Mouse (Mus musculus): ENCODE measurements around the gene B4galnt3. TPM values are rescaled to one million over a fixed set of nuclear protein-coding genes. Genes with fewer than 3 reads are reported as not detected.

B4galnt3 gene
- polyA plus RNA-seq, 1 experiment = 0.33 TPM

GRCm38 (mm10) chr6:120319129-120319528 lies 24.8 kb upstream of the B4galnt3 start:
- H3K79me2 ChIP-seq (ENCODE audit: control insufficient read depth, insufficient read depth) = no peaks in the 10 kb centered on the region
- H3K79me3 ChIP-seq (ENCODE audit: low read depth) = no peaks in the 10 kb centered on the region
- H3ac ChIP-seq (ENCODE audit: control insufficient read depth, insufficient read length, low read depth) = no peak overlapping the region
- no peaks in the 10 kb centered on the region for H3K27me3 ChIP-seq (ENCODE audit: control insufficient read depth, insufficient read depth, insufficient read length)
- no peak overlapping the region for H3K4me3 ChIP-seq (ENCODE audit: insufficient read depth, poor library complexity, severe bottlenecking)
- no peaks in the 10 kb centered on the region for H3K36me3 ChIP-seq (ENCODE audit: control insufficient read depth, insufficient read depth)
- TF ChIP-seq CTCF (IDR thresholded peaks at IDR 0.05; ENCODE audit: control insufficient read depth, insufficient read depth, insufficient read length) (no peak), MYOG (IDR thresholded peaks at IDR 0.05; ENCODE audit: control insufficient read depth, extremely low read depth, insufficient read length) (no peak), CEBPB (IDR thresholded peaks at IDR 0.05; ENCODE audit: low read depth) (no peak), MAX (IDR thresholded peaks at IDR 0.05) (no peak), MYOD1 (IDR thresholded peaks at IDR 0.05; ENCODE audit: control insufficient read depth, insufficient read length, low read depth) (no peak), USF1 (IDR thresholded peaks at IDR 0.05; ENCODE audit: low read depth) (no peak), FOSL1 (IDR thresholded peaks at IDR 0.05; ENCODE audit: insufficient read depth, low read length, poor library complexity, severe bottlenecking) (no peak)

GRCm38 (mm10) chr6:120318303-120318940 lies 24.1 kb upstream of the B4galnt3 start:
- no peaks in the 10 kb centered on the region for H3K79me2 ChIP-seq (ENCODE audit: control insufficient read depth, insufficient read depth)
- TF ChIP-seq CEBPB (IDR thresholded peaks at IDR 0.05; ENCODE audit: low read depth) (no peak), MYOD1 (IDR thresholded peaks at IDR 0.05; ENCODE audit: control insufficient read depth, insufficient read length, low read depth) (no peak), USF1 (IDR thresholded peaks at IDR 0.05; ENCODE audit: low read depth) (no peak), FOSL1 (IDR thresholded peaks at IDR 0.05; ENCODE audit: insufficient read depth, low read length, poor library complexity, severe bottlenecking) (no peak), MAX (IDR thresholded peaks at IDR 0.05) (no peak), CTCF (IDR thresholded peaks at IDR 0.05; ENCODE audit: control insufficient read depth, insufficient read depth, insufficient read length) (no peak), MYOG (IDR thresholded peaks at IDR 0.05; ENCODE audit: control insufficient read depth, extremely low read depth, insufficient read length) (no peak)
- H3K79me3 ChIP-seq (ENCODE audit: low read depth) = no peaks in the 10 kb centered on the region
- H3K27me3 ChIP-seq (ENCODE audit: control insufficient read depth, insufficient read depth, insufficient read length) = no peaks in the 10 kb centered on the region
- H3K4me3 ChIP-seq (ENCODE audit: insufficient read depth, poor library complexity, severe bottlenecking) = no peak overlapping the region
- no peaks in the 10 kb centered on the region for H3K36me3 ChIP-seq (ENCODE audit: control insufficient read depth, insufficient read depth)
- no peak overlapping the region for H3ac ChIP-seq (ENCODE audit: control insufficient read depth, insufficient read length, low read depth)

GRCm38 (mm10) chr6:120312443-120312842 lies 18.1 kb upstream of the B4galnt3 start:
- Histone ChIP-seq H3K79me2 (ENCODE audit: control insufficient read depth, insufficient read depth) (no peaks in the 10 kb centered on the region), H3ac (ENCODE audit: control insufficient read depth, insufficient read length, low read depth) (no peak overlapping the region), H3K4me3 (ENCODE audit: insufficient read depth, poor library complexity, severe bottlenecking) (no peak overlapping the region), H3K79me3 (ENCODE audit: low read depth) (no peaks in the 10 kb centered on the region), H3K36me3 (ENCODE audit: control insufficient read depth, insufficient read depth) (no peaks in the 10 kb centered on the region), H3K27me3 (ENCODE audit: control insufficient read depth, insufficient read depth, insufficient read length) (peaks cover 3% of the 10 kb centered on the region)
- TF ChIP-seq FOSL1 (IDR thresholded peaks at IDR 0.05; ENCODE audit: insufficient read depth, low read length, poor library complexity, severe bottlenecking) = no peak
- TF ChIP-seq MYOG (IDR thresholded peaks at IDR 0.05; ENCODE audit: control insufficient read depth, extremely low read depth, insufficient read length) = no peak
- no peak for TF ChIP-seq MYOD1 (IDR thresholded peaks at IDR 0.05; ENCODE audit: control insufficient read depth, insufficient read length, low read depth)
- TF ChIP-seq USF1 (IDR thresholded peaks at IDR 0.05; ENCODE audit: low read depth) = no peak
- no peak for TF ChIP-seq MAX (IDR thresholded peaks at IDR 0.05)
- TF ChIP-seq CTCF (IDR thresholded peaks at IDR 0.05; ENCODE audit: control insufficient read depth, insufficient read depth, insufficient read length) = no peak
- TF ChIP-seq CEBPB (IDR thresholded peaks at IDR 0.05; ENCODE audit: low read depth) = no peak

- TF ChIP-seq MYOG (IDR thresholded peaks at IDR 0.05; ENCODE audit: control insufficient read depth, extremely low read depth, insufficient read length) (no peak), USF1 (IDR thresholded peaks at IDR 0.05; ENCODE audit: low read depth) (no peak), CEBPB (IDR thresholded peaks at IDR 0.05; ENCODE audit: low read depth) (no peak), CTCF (IDR thresholded peaks at IDR 0.05; ENCODE audit: control insufficient read depth, insufficient read depth, insufficient read length) (no peak), MAX (IDR thresholded peaks at IDR 0.05) (no peak)
- Histone ChIP-seq H3K27me3 (ENCODE audit: control insufficient read depth, insufficient read depth, insufficient read length) (peaks cover 7% of the 10 kb centered on the region), H3K36me3 (ENCODE audit: control insufficient read depth, insufficient read depth) (no peaks in the 10 kb centered on the region), H3K4me3 (ENCODE audit: insufficient read depth, poor library complexity, severe bottlenecking) (no peak overlapping the region), H3K79me2 (ENCODE audit: control insufficient read depth, insufficient read depth) (no peaks in the 10 kb centered on the region), H3ac (ENCODE audit: control insufficient read depth, insufficient read length, low read depth) (no peak overlapping the region), H3K79me3 (ENCODE audit: low read depth) (no peaks in the 10 kb centered on the region)
Observed at GRCm38 (mm10) chr6:120309787-120310186, 15.4 kb upstream of the B4galnt3 start.

- no peak overlapping the region for H3ac ChIP-seq (ENCODE audit: control insufficient read depth, insufficient read length, low read depth)
- no peaks in the 10 kb centered on the region for H3K79me3 ChIP-seq (ENCODE audit: low read depth)
- no peak overlapping the region for H3K4me3 ChIP-seq (ENCODE audit: insufficient read depth, poor library complexity, severe bottlenecking)
- peaks cover 7% of the 10 kb centered on the region for H3K27me3 ChIP-seq (ENCODE audit: control insufficient read depth, insufficient read depth, insufficient read length)
- no peaks in the 10 kb centered on the region for H3K79me2 ChIP-seq (ENCODE audit: control insufficient read depth, insufficient read depth)
- H3K36me3 ChIP-seq (ENCODE audit: control insufficient read depth, insufficient read depth) = no peaks in the 10 kb centered on the region
- no peak for TF ChIP-seq MYOD1 (IDR thresholded peaks at IDR 0.05; ENCODE audit: control insufficient read depth, insufficient read length, low read depth)
- TF ChIP-seq FOSL1 (IDR thresholded peaks at IDR 0.05; ENCODE audit: insufficient read depth, low read length, poor library complexity, severe bottlenecking) = no peak
- no peak for TF ChIP-seq MYOG (IDR thresholded peaks at IDR 0.05; ENCODE audit: control insufficient read depth, extremely low read depth, insufficient read length)
- no peak for TF ChIP-seq CTCF (IDR thresholded peaks at IDR 0.05; ENCODE audit: control insufficient read depth, insufficient read depth, insufficient read length)
- TF ChIP-seq CEBPB (IDR thresholded peaks at IDR 0.05; ENCODE audit: low read depth) = no peak
- no peak for TF ChIP-seq MAX (IDR thresholded peaks at IDR 0.05)
- TF ChIP-seq USF1 (IDR thresholded peaks at IDR 0.05; ENCODE audit: low read depth) = no peak
Observed at GRCm38 (mm10) chr6:120309338-120309737, 15.0 kb upstream of the B4galnt3 start.

Measured in C2C12 (cell line).